Mouse (Mus musculus): ENCODE results near the gene Prkcb. TPM values are rescaled to one million over a fixed set of nuclear protein-coding genes. Genes with fewer than 3 reads are reported as not detected.
"Not testable (repeated sequence)": the region's sequence is repeated elsewhere in the genome, so short reads cannot be mapped to it uniquely, and the experiment has no call there.

Prkcb gene
- polyA plus RNA-seq (2012; rRNA removed) = 502 and 539 TPM in 2 replicates

GRCm38 (mm10) chr7:122288605-122289242 lies at the start of gene Prkcb:
Prkcb (plus strand) TSS chr7:122288751.
- peak; percentile 73 to 88 for DNase-seq (ENCODE audit: extremely low spot score in 1 of 2, low spot score in 1 of 2)

DNA sequence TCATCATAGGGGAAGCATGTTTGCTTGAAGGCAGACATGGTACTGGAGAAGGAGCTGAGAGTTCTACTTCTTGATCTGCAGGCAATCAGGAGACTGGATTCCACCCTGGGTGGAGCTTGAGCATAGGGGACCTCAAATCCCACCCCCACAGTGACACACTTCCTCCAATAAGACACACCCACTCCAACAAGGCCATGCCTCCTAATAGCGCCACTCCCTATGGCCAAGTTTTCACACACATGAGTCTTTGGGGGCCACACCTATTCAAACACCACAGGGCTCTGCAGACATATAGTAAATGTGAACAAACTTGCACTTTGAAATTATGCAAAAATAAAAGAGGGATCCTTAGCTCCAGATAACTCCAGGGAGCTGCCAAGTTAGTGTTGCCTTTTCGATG lies 49.6 kb upstream of the Prkcb start:
- DNase-seq (ENCODE audit: extremely low spot score in 1 of 2, low spot score in 1 of 2) = no peak

DNA sequence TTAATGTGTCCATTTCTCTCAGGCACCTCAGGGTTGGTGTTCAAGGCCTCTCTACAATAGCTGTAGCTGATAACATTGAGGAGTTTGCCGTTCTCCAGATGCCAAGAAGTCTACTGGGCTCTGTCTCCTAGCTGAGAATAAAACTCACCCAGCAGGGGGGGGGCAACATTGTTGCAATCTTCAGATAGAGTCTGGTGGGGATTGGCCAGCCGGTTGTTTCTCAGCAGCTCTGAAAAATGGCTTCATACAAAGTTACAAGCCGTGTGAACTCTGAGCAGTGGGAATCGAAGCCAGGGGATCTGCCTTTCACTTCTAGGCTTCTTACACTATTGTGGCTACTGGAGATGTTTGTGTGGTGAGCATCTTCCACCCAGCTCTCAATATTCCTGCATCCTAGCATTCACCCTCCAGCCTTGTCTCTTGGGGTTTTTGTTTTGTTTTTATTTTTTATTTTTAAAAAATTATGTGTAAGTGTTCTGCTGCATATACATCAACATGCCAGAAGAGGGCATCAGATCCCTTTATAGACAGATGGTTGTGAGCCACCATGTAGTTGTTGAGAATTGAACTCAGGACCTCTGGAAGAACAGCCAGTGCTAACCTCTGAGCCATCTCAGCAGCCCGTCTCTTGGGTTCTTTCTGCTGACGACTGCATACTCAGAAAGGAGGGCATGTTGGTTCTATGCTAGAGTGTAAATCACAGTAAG lies 48.0 kb upstream of the Prkcb start:
- DNase-seq (ENCODE audit: extremely low spot score in 1 of 2, low spot score in 1 of 2) = no peak

- DNase-seq (ENCODE audit: extremely low spot score in 1 of 2, low spot score in 1 of 2) = peak in 1 of 2 experiments; percentile 70
These were observed 46.3 kb upstream of the Prkcb start for GRCm38 (mm10) chr7:122242260-122242659.

DNA sequence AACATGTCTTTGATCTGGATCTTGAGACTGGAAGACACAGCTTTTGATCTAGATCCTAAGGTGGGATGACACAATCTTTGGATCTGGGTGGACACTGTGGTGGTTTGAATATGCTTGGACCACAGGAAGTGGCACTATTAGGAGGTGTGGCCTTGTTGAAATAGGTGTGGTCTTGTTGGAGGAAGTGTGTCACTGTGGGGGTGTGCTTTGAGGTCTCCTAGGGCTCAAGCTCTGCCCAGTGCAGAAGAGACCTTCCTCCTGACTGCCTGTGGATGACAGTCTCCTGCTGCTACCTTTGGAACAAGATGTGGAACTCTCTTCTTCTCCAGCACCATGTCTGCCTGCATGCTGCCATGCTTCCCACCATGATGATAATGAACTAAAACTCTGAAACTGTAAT lies 45.8 kb upstream of the Prkcb start:
- not testable (repeated sequence) for DNase-seq (ENCODE audit: extremely low spot score in 1 of 2, low spot score in 1 of 2)

GRCm38 (mm10) chr7:122244166-122244565 lies 44.4 kb upstream of the Prkcb start:
- DNase-seq (ENCODE audit: extremely low spot score in 1 of 2, low spot score in 1 of 2) = no peak

GRCm38 (mm10) chr7:122244584-122244983 lies 44.0 kb upstream of the Prkcb start:
- DNase-seq (ENCODE audit: extremely low spot score in 1 of 2, low spot score in 1 of 2) = no peak

DNA sequence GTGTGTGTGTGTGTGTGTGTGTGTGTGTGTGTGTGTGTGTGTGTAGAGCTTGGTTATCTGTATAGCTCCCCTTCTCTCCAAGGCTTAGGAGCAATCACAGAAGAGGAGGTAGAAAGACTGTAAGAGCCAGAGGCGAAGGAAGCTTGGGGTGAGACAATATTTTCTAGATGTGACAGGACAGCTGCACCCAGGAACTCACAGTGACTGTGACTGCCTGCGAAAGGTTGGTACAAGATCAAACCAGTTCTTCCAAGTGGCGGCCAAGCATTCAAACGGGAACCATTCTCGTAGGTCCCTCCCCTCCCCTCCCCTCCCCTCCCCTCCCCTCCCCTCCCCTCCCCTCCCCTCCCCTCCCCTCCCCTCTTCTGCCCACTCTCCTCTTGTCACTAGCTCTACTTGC lies 42.6 kb upstream of the Prkcb start:
- no peak for DNase-seq (ENCODE audit: extremely low spot score in 1 of 2, low spot score in 1 of 2)

- DNase-seq (ENCODE audit: extremely low spot score in 1 of 2, low spot score in 1 of 2) = no peak
These were observed 41.2 kb upstream of the Prkcb start for GRCm38 (mm10) chr7:122247254-122247864.

GRCm38 (mm10) chr7:122249321-122249821 lies 39.2 kb upstream of the Prkcb start:
- peak; percentile 50 to 72 for DNase-seq (ENCODE audit: extremely low spot score in 1 of 2, low spot score in 1 of 2)

DNA sequence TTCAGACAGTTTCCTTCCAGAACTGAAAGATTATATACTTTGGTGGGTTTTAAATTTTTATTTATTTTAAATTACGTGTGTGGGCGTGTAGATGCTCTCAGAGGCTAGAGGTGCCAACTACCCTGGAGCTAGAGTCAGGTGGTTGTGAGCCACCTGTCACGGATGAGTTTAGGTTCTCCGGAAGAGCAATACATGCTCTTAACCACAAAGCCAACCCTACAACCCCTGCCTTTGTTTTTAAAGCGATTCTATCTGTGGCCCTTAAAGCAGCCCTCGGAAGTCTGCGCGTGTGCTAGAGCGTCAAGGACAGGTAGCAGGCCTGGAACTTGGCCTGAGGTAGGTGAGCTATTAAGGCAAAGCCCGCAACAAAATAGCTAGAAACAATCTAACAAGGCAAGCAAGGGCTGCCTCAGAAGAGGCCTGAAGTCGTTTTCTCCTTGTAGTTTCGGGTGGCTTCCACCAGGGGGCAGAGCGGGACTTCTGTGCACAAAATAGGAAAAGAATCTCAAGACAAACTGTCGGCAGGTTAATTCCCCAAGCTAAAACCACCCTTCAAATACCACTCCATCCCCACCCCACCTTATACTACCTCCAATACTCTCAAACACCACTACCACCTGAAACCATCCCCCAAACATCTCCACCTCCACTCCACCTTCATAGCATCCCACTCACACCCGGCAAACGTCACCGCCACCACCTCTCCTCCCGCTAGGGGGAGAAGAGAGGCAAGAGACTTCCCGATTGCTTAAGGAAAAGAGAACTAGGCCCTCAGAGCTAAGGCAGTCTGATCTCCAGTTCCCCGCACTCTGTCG lies 37.1 kb upstream of the Prkcb start:
- DNase-seq (ENCODE audit: extremely low spot score in 1 of 2, low spot score in 1 of 2) = peak; percentile 73 to 91

DNA sequence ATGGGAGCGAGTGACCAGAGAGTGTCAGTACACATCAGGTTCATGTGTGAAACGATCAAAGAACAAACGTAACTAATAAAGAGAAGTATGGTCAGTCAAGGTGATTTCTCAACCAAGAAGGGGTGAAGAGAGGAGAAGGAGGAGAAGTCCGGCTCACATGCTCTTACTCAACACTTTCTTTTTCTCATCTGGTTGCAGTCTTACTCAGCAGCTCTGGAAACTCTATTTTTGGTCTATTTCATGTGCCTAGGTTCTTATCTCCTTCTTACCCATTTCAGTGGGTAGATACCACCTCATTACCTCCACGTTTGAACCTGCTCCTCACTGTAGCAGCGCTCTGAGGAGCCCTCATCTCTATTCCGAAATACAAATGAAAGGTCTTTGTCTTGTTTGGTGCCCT lies 31.8 kb upstream of the Prkcb start:
- no peak for DNase-seq (ENCODE audit: extremely low spot score in 1 of 2, low spot score in 1 of 2)

GRCm38 (mm10) chr7:122258521-122258920 lies 30.0 kb upstream of the Prkcb start:
- DNase-seq (ENCODE audit: extremely low spot score in 1 of 2, low spot score in 1 of 2) = no peak

- no peak for DNase-seq (ENCODE audit: extremely low spot score in 1 of 2, low spot score in 1 of 2)
These were observed 28.4 kb upstream of the Prkcb start for GRCm38 (mm10) chr7:122260055-122260602.

- DNase-seq (ENCODE audit: extremely low spot score in 1 of 2, low spot score in 1 of 2) = no peak
These were observed 19.5 kb upstream of the Prkcb start for GRCm38 (mm10) chr7:122268983-122269486.

- no peak for DNase-seq (ENCODE audit: extremely low spot score in 1 of 2, low spot score in 1 of 2)
These were observed 16.2 kb upstream of the Prkcb start for GRCm38 (mm10) chr7:122272334-122272733.

DNA sequence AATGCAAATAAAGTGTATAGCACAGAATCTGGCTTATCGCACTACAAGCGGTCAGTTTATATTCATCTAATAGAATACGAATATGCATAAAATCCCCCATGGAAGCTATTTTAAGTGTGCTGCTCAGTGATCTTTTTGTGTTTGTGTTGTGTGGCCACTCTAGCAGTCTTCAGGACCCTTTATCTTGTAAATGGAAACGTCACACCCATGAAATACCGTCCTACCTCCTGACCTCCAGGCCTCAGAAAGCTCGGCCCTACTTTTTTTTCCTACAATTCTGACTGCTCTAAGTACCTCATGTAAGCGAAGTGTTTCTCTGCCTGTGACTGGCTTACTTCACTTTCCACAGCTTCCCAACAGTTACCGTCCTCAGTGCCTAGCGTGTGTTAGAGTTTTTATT lies 9.0 kb upstream of the Prkcb start:
- no peak for DNase-seq (ENCODE audit: extremely low spot score in 1 of 2, low spot score in 1 of 2)

GRCm38 (mm10) chr7:122280334-122280733 lies 8.2 kb upstream of the Prkcb start:
- no peak for DNase-seq (ENCODE audit: extremely low spot score in 1 of 2, low spot score in 1 of 2)

DNA sequence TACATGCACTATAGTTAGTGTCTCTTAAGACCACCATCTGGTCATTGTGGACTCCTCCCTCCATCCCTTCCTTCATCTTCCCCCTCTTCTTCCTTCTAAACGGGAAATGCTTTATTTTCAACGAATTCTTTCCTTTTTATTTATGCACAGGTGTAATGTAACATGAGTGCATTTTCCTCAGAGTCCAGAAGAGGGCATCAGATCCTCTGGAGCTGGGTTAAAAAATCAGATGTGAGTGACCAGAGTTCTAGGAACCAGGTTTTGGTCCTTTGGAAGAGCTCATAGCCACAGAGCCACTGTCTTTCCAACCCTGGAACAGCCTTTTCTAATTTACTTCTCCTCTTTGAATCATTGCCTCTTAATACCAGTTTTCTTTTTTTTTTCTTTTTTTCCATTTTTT lies 6.0 kb upstream of the Prkcb start:
- DNase-seq (ENCODE audit: extremely low spot score in 1 of 2, low spot score in 1 of 2) = no peak

GRCm38 (mm10) chr7:122287217-122287616 lies 1.3 kb upstream of the Prkcb start:
- no peak for DNase-seq (ENCODE audit: extremely low spot score in 1 of 2, low spot score in 1 of 2)
